Mouse (Mus musculus): Measurements from ENCODE around the gene Mapkapk2.

Gene Mapkapk2

DNA sequence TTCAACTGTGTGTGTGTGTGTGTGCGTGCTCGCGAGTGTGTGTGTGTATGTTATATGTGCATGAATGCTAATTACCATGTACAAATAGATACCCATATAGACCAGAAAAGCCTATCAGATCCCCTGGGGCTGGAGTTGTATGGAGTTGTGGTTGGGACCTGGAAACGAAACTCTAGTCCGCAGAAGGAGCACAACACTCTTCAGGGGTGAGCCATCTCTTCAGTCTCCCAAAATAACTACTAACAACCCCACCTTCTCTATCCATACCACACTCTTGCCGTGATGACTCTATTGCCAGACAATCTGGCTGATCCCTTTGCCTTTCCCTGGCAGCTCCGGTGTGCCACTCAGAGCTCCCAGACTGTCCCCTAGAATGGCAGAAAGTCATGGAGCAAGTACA, 81.7 kb downstream of the Mapkapk2 start:
- DNase-seq: no peak

GRCm38 (mm10) chr1:131015281-131015680, 82.3 kb downstream of the Mapkapk2 start:
- no peak for DNase-seq

GRCm38 (mm10) chr1:131013926-131014325, 83.7 kb downstream of the Mapkapk2 start:
- DNase-seq: no peak

GRCm38 (mm10) chr1:131012494-131012893, 85.1 kb downstream of the Mapkapk2 start:
- no peak for DNase-seq

- no peak for DNase-seq
These were observed 87.1 kb downstream of the Mapkapk2 start for GRCm38 (mm10) chr1:131010201-131011153.

DNA sequence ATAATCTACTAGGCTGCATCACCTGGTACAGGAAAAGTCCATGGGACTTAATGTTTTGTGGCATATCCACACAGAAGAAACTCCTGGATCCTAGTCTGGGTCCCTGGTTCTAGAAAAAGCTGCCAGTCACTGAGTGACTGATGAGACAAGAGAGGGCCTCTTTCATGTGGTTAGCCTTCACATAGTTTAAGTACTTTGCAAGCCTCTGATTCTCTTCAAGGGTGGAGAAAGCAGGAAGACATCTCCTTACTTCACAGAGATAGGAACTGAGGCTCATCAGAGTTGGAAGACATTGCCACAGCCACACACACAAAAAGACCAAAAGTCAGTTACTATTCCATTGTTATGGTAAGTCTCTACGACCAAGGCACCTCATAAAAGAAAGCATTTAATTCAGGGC, 91.6 kb downstream of the Mapkapk2 start:
- no peak for DNase-seq
